Mouse (Mus musculus) G1E (cell line): Measurements from ENCODE around the gene Sstr2.

Source experiments
- CTCF ChIP-seq: IDR thresholded peaks from 2 replicates; pipeline ENCODE4 v1.5.1; 2012; ENCODE audit warnings: low read depth, low read length, inconsistent platforms, mixed read lengths
- GATA1 ChIP-seq: IDR thresholded peaks from 2 replicates; pipeline ENCODE4 v1.6.1; 2012; ENCODE audit warnings: borderline replicate concordance, low read length, inconsistent platforms, mixed read lengths
- GATA2 ChIP-seq: IDR thresholded peaks from 2 replicates; pipeline ENCODE4 v1.6.1; 2012; ENCODE audit warnings: low read depth, low read length, inconsistent platforms, borderline replicate concordance
- POLR2AphosphoS5 ChIP-seq: IDR thresholded peaks from 2 replicates; pipeline ENCODE4 v1.6.1; 2012; ENCODE audit warnings: low read depth, low read length, inconsistent platforms; ENCODE audit not compliant: insufficient replicate concordance
- TAL1 ChIP-seq: conservative IDR thresholded peaks from 2 replicates; pipeline ENCODE4 v1.6.1; 2012; ENCODE audit warnings: low read depth, low read length, inconsistent platforms, mixed read lengths

DNA sequence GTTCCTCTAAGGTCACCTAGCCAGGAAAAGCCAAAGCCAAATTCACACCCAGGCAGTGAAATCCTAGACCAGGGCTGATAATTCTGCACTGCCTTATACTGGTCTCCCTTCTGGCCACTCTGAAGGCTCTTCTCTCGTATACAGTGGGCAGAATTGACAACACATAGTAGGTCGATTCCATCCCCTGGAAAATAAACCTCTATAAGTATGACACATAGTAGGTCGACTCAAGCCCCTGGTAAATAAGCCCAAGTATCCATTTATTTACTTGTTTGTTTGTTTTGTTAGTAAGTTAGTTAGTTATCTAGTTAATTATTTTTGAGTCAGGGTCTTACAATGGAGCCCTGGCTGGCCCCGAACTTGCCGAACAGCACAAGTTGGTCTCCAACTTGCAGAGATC lies 24.0 kb upstream of the Sstr2 start:
- TF ChIP-seq CTCF (no peak), GATA1 (no peak), POLR2AphosphoS5 (no peak), GATA2 (no peak), TAL1 (no peak)
